In the genomic region with DNA sequence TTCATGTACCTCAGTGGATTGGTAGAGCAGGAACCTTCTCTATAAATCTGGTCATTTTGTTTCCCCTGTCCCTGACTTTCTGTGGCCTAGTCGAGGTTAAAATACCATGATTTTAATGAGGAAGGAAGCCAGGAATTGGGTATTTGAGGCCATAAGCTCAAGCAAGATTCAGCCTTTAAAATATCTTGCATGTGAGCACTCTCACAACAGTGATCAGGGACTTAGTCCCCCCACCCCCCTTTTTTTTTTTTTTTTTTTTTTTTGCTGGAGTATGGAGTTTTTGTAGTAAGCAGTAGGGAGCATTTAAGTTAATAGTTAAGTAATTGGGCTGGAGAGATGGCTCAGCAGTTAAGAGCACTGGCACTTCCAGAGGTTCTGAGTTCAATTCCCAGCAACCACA, we compare ENCODE assay signal across 1 mouse cellular context.
TF ChIP-seq lines count a peak whose summit lies in the region.

No protein-coding gene starts in this region.

TF ChIP-seq in CH12.LX, 34 proteins besides CTCF, POLR2A, EP300 and RAD21:
- peak; percentile 77 for TF ChIP-seq ZNF384 (IDR thresholded peaks at IDR 0.05; ENCODE audit: low read depth, low read length)
- no peak for TF ChIP-seq SIN3A (IDR thresholded peaks at IDR 0.05; ENCODE audit: low read length)
TF ChIP-seq in CH12.LX: peak in this region for 1.
